Mouse (Mus musculus) cerebellum, adult 8-10 months (tissue): ENCODE results near the gene Zfp13.
"Not testable (repeated sequence)": the region's sequence is repeated elsewhere in the genome, so short reads cannot be mapped to it uniquely, and the experiment has no call there.

Experiments
- DNase-seq: peaks from one replicate; pipeline ENCODE4 v3.0.0; 2022

Gene Zfp13

GRCm38 (mm10) chr17:23531408-23531807 lies 67.9 kb downstream of the Zfp13 start:
- not testable (repeated sequence) for DNase-seq
